Mouse (Mus musculus): ENCODE measurements around the gene Zfp866. TPM values are rescaled to one million over a fixed set of nuclear protein-coding genes. Genes with fewer than 3 reads are reported as not detected.

Zfp866 gene
- polyA plus RNA-seq, 1 experiment from 2014 or later: 46.1 TPM

DNA sequence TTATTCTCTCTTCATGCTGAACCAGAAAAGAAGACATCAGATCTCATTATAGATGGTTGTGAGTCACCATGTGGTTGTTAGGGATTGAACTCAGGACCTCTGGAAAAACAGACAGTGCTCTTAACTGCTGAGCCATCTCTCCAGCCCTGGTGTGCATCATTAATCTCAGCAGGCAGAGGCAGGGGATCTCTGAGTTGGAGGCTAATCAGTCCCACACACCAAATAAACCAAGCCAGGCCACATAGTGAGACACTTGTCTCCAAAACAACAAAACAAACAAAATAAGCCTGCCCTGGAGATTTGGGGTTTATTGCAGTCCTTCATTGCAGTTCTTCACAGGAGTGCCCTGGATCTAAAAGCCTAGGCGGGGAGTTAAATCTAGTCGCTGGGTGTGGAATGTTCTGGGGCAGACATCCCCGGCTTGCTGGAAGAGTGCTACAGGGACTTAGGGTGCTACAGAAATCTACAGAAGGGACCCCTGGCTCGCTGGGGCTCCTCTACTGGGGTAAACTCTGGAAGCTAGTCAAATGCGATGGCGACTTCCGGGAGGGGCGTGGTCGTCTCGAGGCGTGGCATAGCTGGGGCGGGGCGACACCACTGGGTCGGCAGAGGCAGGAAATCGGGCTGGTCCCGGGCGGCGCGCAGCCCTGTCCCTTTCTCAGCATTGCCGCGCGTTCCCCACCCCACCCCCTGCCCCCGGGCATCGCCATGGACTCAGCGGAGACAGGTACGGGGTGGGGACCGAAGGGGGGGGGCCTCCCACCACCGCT, 17.3 kb upstream of the Zfp866 start, which contains the start of gene Gmip:
Gmip (plus strand) TSS at position 586 of the 770 bp plus-strand sequence.
- Histone ChIP-seq H3K4me1 (peaks cover 15% of the 10 kb centered on the region), H3K4me2 (peak within 1 kb of the TSS; percentile 54), H3K4me3 (peak within 1 kb of the TSS; percentile 48), H3K36me3 (replicated peaks) (peaks cover 51% of the 10 kb centered on the region), H3K9ac (peak within 1 kb of the TSS; percentile 55), H3K9me3 (no peaks in the 10 kb centered on the region), H3K27me3 (replicated peaks) (no peaks in the 10 kb centered on the region), H3K27ac (peak within 1 kb of the TSS; percentile 39)
- ATAC-seq (replicated peaks): peak; percentile 75
- 8% methylated on average over 25 of the region's 28 CpGs for WGBS

DNA sequence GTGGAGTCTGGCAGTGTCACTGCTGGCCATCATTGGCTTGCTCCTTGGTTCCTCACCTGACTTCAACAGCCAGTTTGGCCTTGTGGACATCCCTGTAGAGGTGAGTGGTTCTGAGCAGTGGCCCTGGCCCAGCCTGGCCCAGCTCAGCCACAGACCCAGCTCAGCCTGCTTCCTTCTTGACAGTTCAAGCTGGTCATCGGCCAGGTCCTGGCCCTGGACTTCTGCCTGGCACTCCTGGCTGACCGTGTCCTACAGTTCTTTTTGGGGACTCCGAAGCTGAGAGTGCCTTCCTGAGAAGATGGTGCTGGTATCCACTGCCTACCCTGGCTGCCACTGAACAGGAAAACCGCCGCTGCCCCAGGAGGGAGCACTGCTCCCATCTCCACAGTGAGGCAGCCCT, 16.3 kb upstream of the Zfp866 start:
- 95% methylated on average over 5 of the region's 5 CpGs for WGBS
- Histone ChIP-seq H3K27ac (no peak overlapping the region), H3K36me3 (replicated peaks) (peaks cover 59% of the 10 kb centered on the region), H3K4me1 (peaks cover 15% of the 10 kb centered on the region), H3K9me3 (no peaks in the 10 kb centered on the region), H3K27me3 (replicated peaks) (no peaks in the 10 kb centered on the region), H3K9ac (no peak overlapping the region), H3K4me3 (no peak overlapping the region), H3K4me2 (no peak overlapping the region)
- no peak for ATAC-seq (replicated peaks)

DNA sequence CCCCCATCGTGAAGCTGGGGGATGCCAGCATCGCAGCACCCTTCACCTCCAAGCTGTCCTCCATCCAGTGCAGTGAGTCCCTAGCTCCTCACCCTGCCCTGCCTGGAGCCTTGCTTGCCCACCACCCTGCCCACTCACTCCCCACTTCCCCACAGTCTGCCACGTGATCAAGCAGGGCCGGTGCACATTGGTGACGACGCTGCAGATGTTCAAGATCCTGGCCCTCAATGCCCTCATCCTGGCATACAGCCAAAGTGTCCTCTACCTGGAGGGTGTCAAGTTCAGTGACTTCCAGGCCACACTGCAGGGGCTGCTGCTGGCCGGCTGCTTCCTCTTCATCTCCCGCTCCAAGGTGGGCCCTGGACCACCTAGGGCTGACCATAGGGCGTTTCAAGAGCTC, 14.5 kb upstream of the Zfp866 start:
- H3K27me3 ChIP-seq (replicated peaks): no peaks in the 10 kb centered on the region

DNA sequence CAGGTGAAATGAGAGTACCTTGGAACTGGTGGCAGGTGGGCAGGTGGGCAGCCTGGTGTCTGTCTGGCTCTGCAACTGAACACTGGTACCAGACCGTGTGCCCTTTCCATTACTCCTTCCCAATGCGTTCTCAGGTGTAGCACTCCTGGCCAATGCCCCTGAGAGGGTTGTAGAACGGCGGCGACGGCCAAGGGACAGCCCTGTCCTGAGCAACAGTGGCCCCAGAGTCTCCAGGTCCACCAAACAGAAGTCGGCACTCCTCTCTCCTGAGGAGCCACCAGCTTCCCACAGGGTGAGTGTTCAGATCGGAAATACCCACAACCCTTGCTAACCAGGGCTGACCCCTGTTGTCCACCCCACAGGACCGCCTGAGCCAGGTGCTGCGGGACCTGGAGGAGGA, 14.1 kb upstream of the Zfp866 start:
- Histone ChIP-seq H3K4me1 (peaks cover 12% of the 10 kb centered on the region), H3K27me3 (replicated peaks) (no peaks in the 10 kb centered on the region), H3K4me2 (no peak overlapping the region), H3K4me3 (no peak overlapping the region), H3K36me3 (replicated peaks) (peaks cover 72% of the 10 kb centered on the region), H3K9ac (no peak overlapping the region), H3K9me3 (no peaks in the 10 kb centered on the region), H3K27ac (no peak overlapping the region)
- ATAC-seq (replicated peaks): no peak
- 97% methylated on average over 10 of the region's 10 CpGs for WGBS

More for the DNA sequence above, 14.5 kb upstream of the Zfp866 start:
- H3K36me3 ChIP-seq (replicated peaks): peaks cover 68% of the 10 kb centered on the region
- no peak for ATAC-seq (replicated peaks)
- H3K27ac ChIP-seq: no peak overlapping the region
- WGBS: 95% methylated on average over 9 of the region's 9 CpGs
- H3K9ac ChIP-seq: no peak overlapping the region
- no peak overlapping the region for H3K4me3 ChIP-seq
- H3K4me1 ChIP-seq: peaks cover 15% of the 10 kb centered on the region
- no peaks in the 10 kb centered on the region for H3K9me3 ChIP-seq
- no peak overlapping the region for H3K4me2 ChIP-seq

DNA sequence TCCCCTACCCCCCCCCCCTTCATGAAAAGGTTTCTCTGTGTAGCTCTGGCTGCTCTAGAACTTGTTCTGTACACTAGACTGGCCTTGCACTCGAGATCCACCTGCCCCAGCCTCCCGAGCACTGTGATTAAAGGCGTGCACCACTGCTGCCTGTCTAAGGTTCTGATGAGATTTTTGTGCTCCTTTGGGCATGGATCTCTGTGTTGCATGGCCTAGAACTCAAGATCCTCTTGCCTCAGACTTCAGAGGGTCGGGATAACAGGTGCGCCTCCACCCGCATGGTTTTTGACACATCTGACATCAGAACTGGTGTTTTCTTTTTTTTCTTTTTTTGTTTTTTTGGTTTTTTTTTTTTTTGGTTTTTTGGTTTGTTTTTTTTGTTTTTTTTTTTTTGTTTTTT, 13.6 kb upstream of the Zfp866 start:
- peaks cover 77% of the 10 kb centered on the region for H3K36me3 ChIP-seq (replicated peaks)
- ATAC-seq (replicated peaks): no peak
- no peaks in the 10 kb centered on the region for H3K9me3 ChIP-seq
- no peak overlapping the region for H3K4me2 ChIP-seq
- no peak overlapping the region for H3K4me3 ChIP-seq
- no peak overlapping the region for H3K27ac ChIP-seq
- H3K4me1 ChIP-seq: peaks cover 6% of the 10 kb centered on the region
- no peaks in the 10 kb centered on the region for H3K27me3 ChIP-seq (replicated peaks)
- H3K9ac ChIP-seq: no peak overlapping the region
- 91% methylated on average over 6 of the region's 6 CpGs for WGBS

DNA sequence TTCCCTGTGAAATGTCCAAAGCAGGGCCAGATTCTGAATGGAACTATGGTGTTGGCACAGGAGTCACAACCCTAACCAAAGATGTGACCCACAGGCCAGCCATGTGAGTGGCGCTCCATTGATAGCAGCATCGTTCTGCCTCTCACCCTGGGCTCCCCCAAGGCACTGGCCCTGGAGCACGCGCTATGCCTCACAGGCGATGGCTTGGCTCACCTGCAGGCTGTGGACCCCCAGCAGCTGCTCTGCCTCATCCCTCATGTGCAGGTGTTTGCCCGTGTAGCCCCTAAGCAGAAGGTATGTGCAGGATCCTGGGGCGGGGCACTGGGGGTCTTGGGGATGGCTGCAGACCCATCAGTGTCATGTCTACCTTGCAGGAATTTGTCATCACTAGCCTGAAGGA, 12.4 kb upstream of the Zfp866 start:
- Histone ChIP-seq H3K9me3 (no peaks in the 10 kb centered on the region), H3K4me3 (no peak overlapping the region), H3K9ac (no peak overlapping the region), H3K36me3 (replicated peaks) (peaks cover 88% of the 10 kb centered on the region), H3K27ac (no peak overlapping the region), H3K4me2 (no peak overlapping the region), H3K4me1 (peaks cover 4% of the 10 kb centered on the region), H3K27me3 (replicated peaks) (no peaks in the 10 kb centered on the region)
- whole genome bisulfite sequencing: 96% methylated on average over 7 of the region's 7 CpGs
- no peak for ATAC-seq (replicated peaks)

DNA sequence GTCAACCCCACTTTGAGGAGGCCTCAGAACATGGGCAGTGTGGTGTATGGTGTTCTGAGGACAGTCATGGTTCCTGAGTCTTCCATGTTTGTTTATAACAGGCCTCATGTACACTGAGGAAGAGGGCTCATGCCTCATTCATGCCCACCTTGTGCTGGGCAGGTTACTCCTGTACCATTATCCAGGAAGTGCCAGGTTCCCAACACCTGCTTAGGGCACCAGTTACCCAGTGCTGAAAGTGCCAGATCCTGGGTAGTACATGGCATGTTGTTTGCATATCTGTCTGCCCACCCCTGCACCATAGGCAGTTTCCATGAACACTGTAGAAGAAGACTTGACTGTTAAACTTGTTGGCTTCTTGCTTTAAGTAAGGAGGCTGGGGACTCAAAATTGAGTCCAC, 11.2 kb upstream of the Zfp866 start:
- no peak for ATAC-seq (replicated peaks)
- Histone ChIP-seq H3K4me1 (no peaks in the 10 kb centered on the region), H3K4me3 (no peak overlapping the region), H3K9ac (no peak overlapping the region), H3K4me2 (no peak overlapping the region), H3K36me3 (replicated peaks) (peaks cover 92% of the 10 kb centered on the region), H3K27ac (no peak overlapping the region), H3K9me3 (no peaks in the 10 kb centered on the region), H3K27me3 (replicated peaks) (no peaks in the 10 kb centered on the region)

DNA sequence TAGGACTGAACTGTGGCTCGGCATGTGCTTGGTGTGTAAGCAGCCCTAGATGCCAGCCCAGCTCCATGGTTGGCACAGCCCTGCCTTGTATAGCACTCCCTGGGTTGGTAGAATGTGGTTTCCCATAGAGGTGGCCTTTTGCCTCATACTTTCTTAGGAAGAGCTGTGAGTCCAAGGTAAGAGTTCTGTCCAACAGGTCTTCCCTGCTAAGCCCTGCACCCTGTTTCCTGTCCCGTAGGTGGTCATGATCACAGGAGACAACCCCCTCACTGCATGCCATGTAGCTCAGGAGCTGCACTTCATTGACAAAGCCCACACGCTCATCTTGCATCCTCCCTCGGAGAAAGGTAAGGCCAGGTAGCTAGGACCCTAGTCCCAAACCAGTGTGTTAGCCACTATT, 10.8 kb upstream of the Zfp866 start:
- WGBS: 97% methylated on average over 4 of the region's 4 CpGs
- Histone ChIP-seq H3K9ac (no peak overlapping the region), H3K4me3 (no peak overlapping the region), H3K4me1 (no peaks in the 10 kb centered on the region), H3K4me2 (no peak overlapping the region), H3K27ac (no peak overlapping the region), H3K27me3 (replicated peaks) (no peaks in the 10 kb centered on the region), H3K36me3 (replicated peaks) (peaks cover 92% of the 10 kb centered on the region), H3K9me3 (no peaks in the 10 kb centered on the region)
- no peak for ATAC-seq (replicated peaks)

DNA sequence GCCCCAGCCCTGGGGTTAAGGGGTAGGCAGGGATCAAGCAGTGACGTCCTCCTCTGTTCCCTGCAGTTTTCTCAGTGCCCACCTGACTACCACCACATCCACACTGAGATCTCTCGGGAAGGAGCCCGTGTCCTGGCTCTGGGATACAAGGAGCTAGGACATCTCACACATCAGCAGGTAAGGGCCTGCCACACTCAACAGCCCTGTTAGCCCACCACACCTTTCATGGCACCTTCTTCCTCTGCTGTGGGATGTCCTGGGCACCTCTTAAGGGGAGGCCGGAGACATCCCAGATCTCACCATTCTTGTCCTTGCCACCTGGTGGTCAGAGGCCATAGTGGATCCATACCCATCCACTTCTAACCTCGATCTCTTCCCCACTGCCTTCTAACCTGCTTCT, 9.0 kb upstream of the Zfp866 start:
- H3K4me2 ChIP-seq: no peak overlapping the region
- H3K4me3 ChIP-seq: no peak overlapping the region
- no peak for ATAC-seq (replicated peaks)
- 91% methylated on average over 5 of the region's 5 CpGs for WGBS
- no peaks in the 10 kb centered on the region for H3K9me3 ChIP-seq
- H3K36me3 ChIP-seq (replicated peaks): peaks cover 82% of the 10 kb centered on the region
- H3K27me3 ChIP-seq (replicated peaks): no peaks in the 10 kb centered on the region
- H3K4me1 ChIP-seq: no peaks in the 10 kb centered on the region
- H3K9ac ChIP-seq: no peak overlapping the region
- H3K27ac ChIP-seq: no peak overlapping the region

DNA sequence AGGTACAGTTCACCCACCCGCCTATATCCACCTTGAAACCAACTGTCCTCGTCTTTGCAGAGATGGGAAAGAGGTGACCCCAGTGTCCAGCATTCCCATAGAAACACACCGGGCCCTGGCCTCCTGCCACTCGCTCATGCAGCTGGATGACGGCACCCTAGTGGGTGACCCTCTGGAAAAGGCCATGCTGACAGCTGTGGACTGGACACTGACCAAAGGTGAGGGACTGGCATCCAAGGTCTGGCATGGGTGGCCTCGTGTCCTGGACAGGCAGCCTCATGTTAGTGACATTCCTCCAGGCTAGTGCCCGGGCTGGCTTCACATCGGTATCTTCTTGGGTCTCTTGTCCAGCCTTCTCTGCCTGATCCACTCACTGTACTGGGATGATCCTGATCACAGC, 8.3 kb upstream of the Zfp866 start:
- H3K36me3 ChIP-seq (replicated peaks): peaks cover 78% of the 10 kb centered on the region
- no peak overlapping the region for H3K4me3 ChIP-seq
- WGBS: 90% methylated on average over 8 of the region's 8 CpGs
- H3K4me2 ChIP-seq: no peak overlapping the region
- H3K27me3 ChIP-seq (replicated peaks): no peaks in the 10 kb centered on the region
- H3K9me3 ChIP-seq: no peaks in the 10 kb centered on the region
- no peak overlapping the region for H3K9ac ChIP-seq
- no peak for ATAC-seq (replicated peaks)
- H3K27ac ChIP-seq: no peak overlapping the region
- H3K4me1 ChIP-seq: no peaks in the 10 kb centered on the region

DNA sequence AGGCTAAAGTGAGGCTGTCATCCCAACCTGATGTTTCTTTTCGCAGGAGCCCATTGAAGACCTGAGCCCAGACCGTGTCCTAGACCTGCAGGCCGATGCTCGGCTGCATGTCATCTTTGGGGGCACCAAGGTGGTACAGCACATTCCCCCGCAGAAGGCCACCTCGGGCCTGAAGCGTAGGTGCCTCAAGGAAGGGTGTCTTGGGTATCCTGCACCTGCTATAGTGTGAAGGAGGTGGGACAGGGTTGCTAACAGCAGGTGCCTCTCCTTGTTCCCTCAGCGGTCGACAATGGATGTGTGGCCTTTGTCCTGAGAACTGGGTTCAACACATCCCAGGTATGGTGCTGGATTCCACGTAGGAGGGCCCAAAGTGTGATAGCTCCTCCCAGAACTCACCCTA, 6.7 kb upstream of the Zfp866 start:
- Histone ChIP-seq H3K9me3 (no peaks in the 10 kb centered on the region), H3K27me3 (replicated peaks) (no peaks in the 10 kb centered on the region), H3K4me2 (no peak overlapping the region), H3K36me3 (replicated peaks) (peaks cover 70% of the 10 kb centered on the region), H3K27ac (no peak overlapping the region), H3K4me3 (no peak overlapping the region), H3K9ac (no peak overlapping the region), H3K4me1 (peaks cover 14% of the 10 kb centered on the region)
- 95% methylated on average over 10 of the region's 10 CpGs for WGBS
- ATAC-seq (replicated peaks): no peak

DNA sequence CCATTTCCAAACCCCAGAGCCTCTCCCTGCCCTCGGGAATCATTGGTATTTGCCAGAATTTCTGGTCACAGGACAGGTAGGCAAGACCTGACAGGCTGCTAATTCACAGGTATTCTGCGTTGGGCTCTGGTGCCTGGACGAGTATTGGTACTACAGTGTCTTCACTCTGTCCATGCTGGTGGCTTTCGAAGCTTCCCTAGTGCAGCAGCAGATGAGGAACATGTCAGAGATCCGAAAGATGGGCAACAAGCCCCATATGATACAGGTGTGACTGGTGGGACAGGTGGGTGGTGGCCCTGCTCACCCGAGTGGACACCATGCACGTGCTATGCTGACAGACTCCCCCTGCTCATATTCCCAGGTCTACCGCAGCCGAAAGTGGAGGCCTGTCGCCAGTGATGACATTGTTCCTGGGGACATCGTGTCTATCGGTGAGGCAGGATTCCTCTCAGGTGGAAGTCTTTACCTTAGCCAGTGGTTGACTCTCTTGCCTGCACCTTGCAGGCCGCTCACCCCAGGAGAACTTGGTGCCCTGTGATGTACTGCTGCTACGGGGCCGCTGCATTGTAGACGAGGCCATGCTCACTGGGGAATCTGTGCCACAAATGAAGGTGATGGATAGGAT, 5.9 kb upstream of the Zfp866 start:
- Histone ChIP-seq H3K4me2 (no peak overlapping the region), H3K9ac (no peak overlapping the region), H3K4me3 (no peak overlapping the region), H3K9me3 (no peaks in the 10 kb centered on the region), H3K27me3 (replicated peaks) (no peaks in the 10 kb centered on the region), H3K36me3 (replicated peaks) (peaks cover 61% of the 10 kb centered on the region), H3K27ac (no peak overlapping the region), H3K4me1 (peaks cover 22% of the 10 kb centered on the region)
- ATAC-seq (replicated peaks): no peak
- 96% methylated on average over 16 of the region's 16 CpGs for WGBS

DNA sequence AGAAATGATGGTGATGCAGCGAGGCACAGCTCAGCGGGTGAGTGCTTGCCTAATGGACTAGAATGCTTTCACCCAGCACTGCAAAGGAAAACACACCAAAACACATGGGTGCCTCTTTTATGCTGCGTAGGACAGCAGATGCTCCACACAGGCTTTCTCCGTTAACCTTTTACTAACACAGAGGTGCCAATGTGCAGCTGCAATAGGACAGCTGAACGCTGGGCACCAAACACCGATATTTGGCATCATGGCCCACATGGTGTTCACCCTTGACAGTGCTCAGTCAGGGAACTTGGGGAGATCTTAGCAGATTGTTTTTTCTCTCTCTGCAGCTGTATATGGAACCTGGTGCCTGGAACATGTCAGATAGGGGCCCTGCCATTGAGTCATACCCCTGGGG, 3.9 kb upstream of the Zfp866 start:
- ATAC-seq (replicated peaks): no peak

More for the DNA sequence above, 3.9 kb upstream of the Zfp866 start:
- H3K4me3 ChIP-seq: no peak overlapping the region
- no peak overlapping the region for H3K9ac ChIP-seq
- H3K4me2 ChIP-seq: no peak overlapping the region
- WGBS: 98% methylated on average over 6 of the region's 6 CpGs
- no peaks in the 10 kb centered on the region for H3K27me3 ChIP-seq (replicated peaks)
- H3K9me3 ChIP-seq: no peaks in the 10 kb centered on the region
- no peak overlapping the region for H3K27ac ChIP-seq
- H3K4me1 ChIP-seq: peaks cover 29% of the 10 kb centered on the region
- peaks cover 46% of the 10 kb centered on the region for H3K36me3 ChIP-seq (replicated peaks)

Measured in midbrain, embryonic 15.5 days (tissue).